Mouse (Mus musculus): Measurements from ENCODE around the gene Scamp3. TPM values are rescaled to one million over a fixed set of nuclear protein-coding genes. Genes with fewer than 3 reads are reported as not detected.

The Scamp3 gene
- polyA plus RNA-seq, 2 experiments: 93.9 to 114 TPM

- no peaks in the 10 kb centered on the region for H3K9me3 ChIP-seq (ENCODE audit: control insufficient read depth, low read length)
- no peaks in the 10 kb centered on the region for H3K27me3 ChIP-seq (ENCODE audit: control insufficient read depth, insufficient read depth, low read length)
- 85% methylated on average over 18 of the region's 18 CpGs for WGBS
- no peak overlapping the region for H3K4me3 ChIP-seq (replicated peaks; ENCODE audit: low read length)
- H3K4me1 ChIP-seq (ENCODE audit: control insufficient read depth, insufficient read depth, low read length): peaks cover 23% of the 10 kb centered on the region
- H3K36me3 ChIP-seq (ENCODE audit: control insufficient read depth, insufficient read depth, low read length): peaks cover 22% of the 10 kb centered on the region
- no peak overlapping the region for H3K4me2 ChIP-seq (replicated peaks; ENCODE audit: low read depth, low read length, severe bottlenecking)
- no peak overlapping the region for H3K9ac ChIP-seq (ENCODE audit: low read depth, low read length, severe bottlenecking)
- ATAC-seq (ENCODE audit: low FRiP score, low read depth) (no peak), DNase-seq (ENCODE audit: low spot score) (no peak)
- no peak overlapping the region for H3K27ac ChIP-seq (replicated peaks; ENCODE audit: low read depth, low read length)
- TF ChIP-seq POLR2A (IDR thresholded peaks at IDR 0.05; ENCODE audit: borderline replicate concordance, extremely low read depth, insufficient read depth, insufficient read length): no peak
These were observed 10.6 kb downstream of the Scamp3 start for GRCm38 (mm10) chr3:89187690-89188477.

DNA sequence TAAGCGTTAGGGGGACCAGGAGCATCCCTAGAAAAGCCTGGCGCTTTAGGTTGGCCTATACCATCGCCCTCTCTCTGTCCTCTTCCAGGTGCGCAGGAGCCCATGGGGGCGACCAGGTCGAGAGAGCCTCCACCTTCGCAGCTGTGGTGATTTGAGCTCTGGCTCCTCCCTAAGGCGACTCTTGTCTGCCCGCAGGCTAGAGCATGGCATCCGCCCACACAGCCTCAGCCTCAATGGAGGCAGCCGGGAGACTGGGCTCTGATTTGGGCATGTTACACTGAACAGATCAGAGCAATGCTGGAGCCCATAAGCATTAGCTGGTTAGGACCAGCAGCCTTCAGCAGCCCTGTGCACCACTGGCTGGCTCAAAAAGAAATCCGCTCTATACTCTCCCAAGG is 11.2 kb downstream of the Scamp3 start:
- Histone ChIP-seq H3K27me3 (ENCODE audit: control insufficient read depth, insufficient read depth, low read length) (no peaks in the 10 kb centered on the region), H3K27ac (replicated peaks; ENCODE audit: low read depth, low read length) (no peak overlapping the region), H3K9ac (ENCODE audit: low read depth, low read length, severe bottlenecking) (no peak overlapping the region), H3K4me2 (replicated peaks; ENCODE audit: low read depth, low read length, severe bottlenecking) (no peak overlapping the region), H3K9me3 (ENCODE audit: control insufficient read depth, low read length) (no peaks in the 10 kb centered on the region), H3K4me3 (replicated peaks; ENCODE audit: low read length) (no peak overlapping the region), H3K36me3 (ENCODE audit: control insufficient read depth, insufficient read depth, low read length) (peaks cover 22% of the 10 kb centered on the region), H3K4me1 (ENCODE audit: control insufficient read depth, insufficient read depth, low read length) (peaks cover 22% of the 10 kb centered on the region)
- 65% methylated on average over 10 of the region's 12 CpGs for WGBS
- DNase-seq (ENCODE audit: low spot score) (no peak), ATAC-seq (ENCODE audit: low FRiP score, low read depth) (no peak)
- TF ChIP-seq POLR2A (IDR thresholded peaks at IDR 0.05; ENCODE audit: borderline replicate concordance, extremely low read depth, insufficient read depth, insufficient read length): no peak

- H3K9me3 ChIP-seq (ENCODE audit: control insufficient read depth, low read length): no peaks in the 10 kb centered on the region
- peaks cover 22% of the 10 kb centered on the region for H3K36me3 ChIP-seq (ENCODE audit: control insufficient read depth, insufficient read depth, low read length)
- WGBS: 90% methylated on average over 8 of the region's 8 CpGs
- H3K4me3 ChIP-seq (replicated peaks; ENCODE audit: low read length): no peak overlapping the region
- no peak for TF ChIP-seq POLR2A (IDR thresholded peaks at IDR 0.05; ENCODE audit: borderline replicate concordance, extremely low read depth, insufficient read depth, insufficient read length)
- H3K27ac ChIP-seq (replicated peaks; ENCODE audit: low read depth, low read length): no peak overlapping the region
- H3K4me2 ChIP-seq (replicated peaks; ENCODE audit: low read depth, low read length, severe bottlenecking): no peak overlapping the region
- no peak overlapping the region for H3K9ac ChIP-seq (ENCODE audit: low read depth, low read length, severe bottlenecking)
- ATAC-seq (ENCODE audit: low FRiP score, low read depth) (no peak), DNase-seq (ENCODE audit: low spot score) (no peak)
- no peaks in the 10 kb centered on the region for H3K27me3 ChIP-seq (ENCODE audit: control insufficient read depth, insufficient read depth, low read length)
- peaks cover 5% of the 10 kb centered on the region; the same call in 1 of the 2 replicates for H3K4me1 ChIP-seq (ENCODE audit: control insufficient read depth, insufficient read depth, low read length)
These were observed 13.2 kb downstream of the Scamp3 start for GRCm38 (mm10) chr3:89190436-89190835.

- no peak for DNase-seq (ENCODE audit: low spot score)
- Histone ChIP-seq H3K4me1 (ENCODE audit: control insufficient read depth, insufficient read depth, low read length) (peaks cover 8% of the 10 kb centered on the region), H3K27me3 (ENCODE audit: control insufficient read depth, insufficient read depth, low read length) (no peaks in the 10 kb centered on the region), H3K27ac (replicated peaks; ENCODE audit: low read depth, low read length) (no peak overlapping the region), H3K9me3 (ENCODE audit: control insufficient read depth, low read length) (no peaks in the 10 kb centered on the region), H3K9ac (ENCODE audit: low read depth, low read length, severe bottlenecking) (no peak overlapping the region), H3K4me3 (replicated peaks; ENCODE audit: low read length) (no peak overlapping the region), H3K36me3 (ENCODE audit: control insufficient read depth, insufficient read depth, low read length) (peaks cover 7% of the 10 kb centered on the region), H3K4me2 (replicated peaks; ENCODE audit: low read depth, low read length, severe bottlenecking) (no peak overlapping the region)
- ATAC-seq (ENCODE audit: low FRiP score, low read depth): no peak
- 71% methylated on average over 1 of the region's 1 CpGs for WGBS
- no peak for TF ChIP-seq POLR2A (IDR thresholded peaks at IDR 0.05; ENCODE audit: borderline replicate concordance, extremely low read depth, insufficient read depth, insufficient read length)
These were observed 16.1 kb downstream of the Scamp3 start for GRCm38 (mm10) chr3:89193351-89193750.

DNA sequence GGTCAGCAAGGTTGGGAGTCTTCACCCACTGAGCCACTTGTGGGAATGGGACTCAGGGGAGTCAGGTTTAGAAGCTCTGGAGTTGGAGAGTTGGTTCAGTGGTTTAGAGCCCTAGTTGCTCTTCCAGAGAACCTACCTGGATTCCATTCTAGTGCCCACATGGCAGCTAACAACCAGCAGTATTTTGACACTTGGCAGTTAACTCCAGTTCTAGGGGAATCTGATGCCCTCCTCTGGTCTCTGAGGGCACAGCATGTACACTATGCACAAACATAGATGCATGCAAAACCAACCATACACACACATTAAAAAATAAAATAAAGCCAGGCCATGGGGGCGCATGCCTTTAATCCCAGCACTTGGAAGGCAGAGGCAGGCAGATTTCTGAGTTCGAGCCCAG is 16.6 kb downstream of the Scamp3 start:
- WGBS: 91% methylated on average over 2 of the region's 2 CpGs
- Histone ChIP-seq H3K4me2 (replicated peaks; ENCODE audit: low read depth, low read length, severe bottlenecking) (no peak overlapping the region), H3K9ac (ENCODE audit: low read depth, low read length, severe bottlenecking) (no peak overlapping the region), H3K9me3 (ENCODE audit: control insufficient read depth, low read length) (no peaks in the 10 kb centered on the region), H3K36me3 (ENCODE audit: control insufficient read depth, insufficient read depth, low read length) (peaks cover 2% of the 10 kb centered on the region), H3K27me3 (ENCODE audit: control insufficient read depth, insufficient read depth, low read length) (no peaks in the 10 kb centered on the region), H3K4me1 (ENCODE audit: control insufficient read depth, insufficient read depth, low read length) (peaks cover 8% of the 10 kb centered on the region), H3K4me3 (replicated peaks; ENCODE audit: low read length) (no peak overlapping the region), H3K27ac (replicated peaks; ENCODE audit: low read depth, low read length) (no peak overlapping the region)
- no peak for TF ChIP-seq POLR2A (IDR thresholded peaks at IDR 0.05; ENCODE audit: borderline replicate concordance, extremely low read depth, insufficient read depth, insufficient read length)
- DNase-seq (ENCODE audit: low spot score) (no peak), ATAC-seq (ENCODE audit: low FRiP score, low read depth) (no peak)

All from limb, embryonic 14.5 days (tissue).